Mouse (Mus musculus) adrenal gland, adult 18-20 months (tissue): ENCODE measurements around the gene Ddx49. TPM values are rescaled to one million over a fixed set of nuclear protein-coding genes. Genes with fewer than 3 reads are reported as not detected.
A peak's percentile ranks its signal among the peaks of the same experiment; 100 is the strongest.

Experiments
- DNase-seq, 2 experiments: peaks; one replicate each; pipeline ENCODE4 v3.0.0; 2021 to 2022; ENCODE audit warnings: low spot score in 2 of 2
- long read RNA-seq, 2 experiments: library from polyadenylated mRNA; stranded (forward); transcript quantifications; one replicate each; pipeline ENCODE4 v2.0.0; 2021
- total RNA-seq, 2 experiments: library from RNA; stranded (reverse); gene quantifications; 1 replicate in 1 of 2; 2 replicates in 1 of 2; pipeline ENCODE4 v1.2.3; 2021

Gene Ddx49
- 10 to 100 TPM; 63.9 to 70.5 TPM for total RNA-seq
- long read RNA-seq, experiment 1, transcript Ddx49-201 (13 exons, 2,137 nt): major isoform, 16 of 22 reads
- long read RNA-seq, experiment 1, partial matches to known transcripts: 0 of 22 reads
- long read RNA-seq, experiment 1, other reads (novel, unspliced or antisense): 5 of 22 reads
- long read RNA-seq, experiment 2, transcript Ddx49-201 (13 exons, 2,137 nt): major isoform, 58 of 71 reads
- long read RNA-seq, experiment 2, partial matches to known transcripts: 4 of 71 reads
- long read RNA-seq, experiment 2, other reads (novel, unspliced or antisense): 7 of 71 reads

- peak; percentile 91 to 94 for DNase-seq
Observed at GRCm38 (mm10) chr8:70302358-70302890, at the start of gene Ddx49, which contains the start of gene Cope. TSS of gene Ddx49 (minus strand) at chr8:70302489. TSS of gene Cope (plus strand) at chr8:70302518.

GRCm38 (mm10) chr8:70352000-70352384, 49.7 kb upstream of the Ddx49 start:
- DNase-seq: no peak

- no peak for DNase-seq
Observed at GRCm38 (mm10) chr8:70351035-70351999, 49.0 kb upstream of the Ddx49 start.

GRCm38 (mm10) chr8:70347860-70348420, 45.7 kb upstream of the Ddx49 start:
- DNase-seq: no peak

- DNase-seq: no peak
Observed at GRCm38 (mm10) chr8:70347443-70347842, 45.2 kb upstream of the Ddx49 start.

- DNase-seq: no peak
Observed at GRCm38 (mm10) chr8:70344279-70344678, 42.0 kb upstream of the Ddx49 start.

GRCm38 (mm10) chr8:70343696-70344095, 41.4 kb upstream of the Ddx49 start:
- no peak for DNase-seq

GRCm38 (mm10) chr8:70343076-70343475, 40.8 kb upstream of the Ddx49 start:
- DNase-seq: no peak

GRCm38 (mm10) chr8:70342007-70342406, 39.7 kb upstream of the Ddx49 start:
- DNase-seq: no peak

- DNase-seq: no peak
Observed at GRCm38 (mm10) chr8:70340659-70341058, 38.4 kb upstream of the Ddx49 start.

GRCm38 (mm10) chr8:70338931-70339330, 36.6 kb upstream of the Ddx49 start:
- DNase-seq: no peak

- DNase-seq: no peak
Observed at GRCm38 (mm10) chr8:70332878-70333202, 30.6 kb upstream of the Ddx49 start.

GRCm38 (mm10) chr8:70332070-70332877, 30.0 kb upstream of the Ddx49 start:
- peak; percentile 57 to 66 for DNase-seq

GRCm38 (mm10) chr8:70331526-70331925, 29.2 kb upstream of the Ddx49 start:
- DNase-seq: no peak

- peak in 1 of 2 experiments; percentile 46 for DNase-seq
Observed at GRCm38 (mm10) chr8:70330741-70331364, 28.6 kb upstream of the Ddx49 start.

GRCm38 (mm10) chr8:70329835-70330740, 27.8 kb upstream of the Ddx49 start:
- DNase-seq: peak in 1 of 2 experiments; percentile 32

GRCm38 (mm10) chr8:70329124-70329834, 27.0 kb upstream of the Ddx49 start, which contains the start of gene Gdf1:
TSS of gene Gdf1 (plus strand) at chr8:70329817.
- no peak for DNase-seq

GRCm38 (mm10) chr8:70327512-70327911, 25.2 kb upstream of the Ddx49 start:
- DNase-seq: no peak
